Mouse (Mus musculus) adrenal gland, postnatal 14 days (tissue): ENCODE data around the gene Pde11a. TPM values are rescaled to one million over a fixed set of nuclear protein-coding genes. Genes with fewer than 3 reads are reported as not detected.
A peak's percentile ranks its signal among the peaks of the same experiment; 100 is the strongest.

Experiments used
- DNase-seq: peaks from one replicate; pipeline ENCODE4 v3.0.0; 2021; ENCODE audit warnings: mixed read lengths
- total RNA-seq: library from RNA; stranded (reverse); gene quantifications from 2 replicates; pipeline ENCODE4 v1.2.3, GENCODE M21; 2021

The Pde11a gene
- total RNA-seq, 1 experiment from 2014 or later, result 0.26 TPM

- DNase-seq, result no peak
These were observed 241.3 kb downstream of the Pde11a start for GRCm38 (mm10) chr2:76097284-76097683.

- DNase-seq, result no peak
These were observed 242.7 kb downstream of the Pde11a start for GRCm38 (mm10) chr2:76095861-76096260.

GRCm38 (mm10) chr2:76090506-76090905, 248.1 kb downstream of the Pde11a start:
- no peak for DNase-seq

DNA sequence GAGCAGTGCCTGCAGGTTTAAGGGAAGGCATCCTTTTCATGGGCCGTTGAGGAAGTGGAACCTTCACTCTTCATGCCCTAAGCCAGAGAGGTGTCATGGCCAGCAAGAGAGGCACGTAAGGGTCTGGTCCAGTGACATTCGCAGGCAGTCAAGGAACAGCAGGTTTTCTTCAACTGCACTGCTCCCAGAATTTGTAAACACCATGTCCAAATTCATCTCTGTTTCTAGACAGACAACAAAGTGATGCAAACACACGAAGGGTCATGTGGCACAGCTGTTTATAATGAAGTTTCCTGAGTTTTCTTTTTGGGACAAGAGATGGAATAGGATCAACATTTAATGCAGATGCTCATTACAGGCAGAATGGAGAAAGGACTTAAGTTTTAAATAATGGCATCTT, 249.7 kb downstream of the Pde11a start:
- no peak for DNase-seq

DNA sequence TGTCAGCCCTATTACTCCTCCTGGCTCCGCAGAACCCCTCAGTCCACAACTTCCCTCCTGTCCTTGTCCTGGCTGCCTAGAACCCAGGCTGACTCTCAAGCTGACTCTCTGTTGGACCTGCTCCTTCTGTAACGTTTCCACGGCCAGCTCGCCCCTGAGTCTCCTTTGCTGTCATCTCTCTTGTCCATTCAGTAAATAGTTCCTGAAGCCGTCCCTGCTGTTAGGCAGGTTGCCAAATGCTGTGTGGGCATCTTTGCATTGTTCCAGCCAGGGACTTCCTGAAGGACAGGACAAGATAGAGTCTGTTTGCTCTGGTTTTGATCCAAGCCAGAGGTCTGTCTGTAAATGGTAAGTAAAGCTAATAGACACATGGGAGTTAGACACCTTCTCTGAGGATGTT, 250.2 kb downstream of the Pde11a start:
- peak; percentile 64 for DNase-seq

DNA sequence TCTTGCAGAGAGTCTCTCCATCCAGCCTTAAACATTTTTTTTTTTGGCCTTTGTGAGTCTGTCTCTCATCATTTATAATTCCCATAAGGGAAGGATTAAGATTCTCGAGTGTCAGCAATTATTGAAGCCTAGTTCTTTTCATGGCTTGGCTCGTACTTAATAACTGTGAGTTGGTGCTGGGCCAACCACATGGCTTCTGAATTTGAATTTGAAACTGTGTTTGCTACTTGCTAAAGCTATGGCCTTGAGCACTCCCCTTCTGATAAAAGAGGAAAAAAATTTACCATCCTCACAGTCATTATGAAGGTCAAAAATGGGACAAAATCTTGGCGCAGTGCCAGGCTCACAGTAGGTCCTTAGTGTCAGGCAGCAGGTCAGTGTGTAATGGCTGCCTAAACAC, 251.4 kb downstream of the Pde11a start:
- DNase-seq, result peak; percentile 62

- peak; percentile 73 for DNase-seq
These were observed 253.6 kb downstream of the Pde11a start for GRCm38 (mm10) chr2:76084982-76085381.

- no peak for DNase-seq
These were observed 254.7 kb downstream of the Pde11a start for GRCm38 (mm10) chr2:76083901-76084300.

- no peak for DNase-seq
These were observed 255.2 kb downstream of the Pde11a start for GRCm38 (mm10) chr2:76083396-76083795.

DNA sequence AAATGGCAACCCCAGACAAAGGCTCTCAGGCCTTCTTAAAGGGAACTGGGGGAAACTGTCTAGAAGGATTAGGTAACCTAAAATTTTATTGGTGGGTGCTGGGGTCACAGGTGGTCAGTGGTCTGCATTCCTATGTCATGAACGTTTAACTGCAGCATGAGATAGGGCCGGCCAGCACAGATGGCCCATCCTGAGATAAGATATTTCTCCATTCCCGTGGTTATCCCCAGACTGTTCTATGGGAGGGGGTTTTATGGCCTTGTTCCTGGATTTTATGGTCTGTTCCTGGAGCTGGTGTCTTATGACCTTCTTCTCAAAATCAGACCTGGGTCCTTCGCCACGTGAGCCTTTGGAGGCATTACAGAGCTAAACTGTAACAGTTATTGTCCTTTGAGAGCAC, 256.6 kb downstream of the Pde11a start:
- no peak for DNase-seq

- no peak for DNase-seq
These were observed 258.0 kb downstream of the Pde11a start for GRCm38 (mm10) chr2:76080549-76080948.

GRCm38 (mm10) chr2:76076838-76077237, 261.7 kb downstream of the Pde11a start:
- DNase-seq, result no peak

- no peak for DNase-seq
These were observed 262.5 kb downstream of the Pde11a start for GRCm38 (mm10) chr2:76076047-76076446.

- DNase-seq, result no peak
These were observed 265.5 kb downstream of the Pde11a start for GRCm38 (mm10) chr2:76073079-76073478.

- DNase-seq, result peak; percentile 79
These were observed 267.9 kb downstream of the Pde11a start for GRCm38 (mm10) chr2:76070432-76071306.

DNA sequence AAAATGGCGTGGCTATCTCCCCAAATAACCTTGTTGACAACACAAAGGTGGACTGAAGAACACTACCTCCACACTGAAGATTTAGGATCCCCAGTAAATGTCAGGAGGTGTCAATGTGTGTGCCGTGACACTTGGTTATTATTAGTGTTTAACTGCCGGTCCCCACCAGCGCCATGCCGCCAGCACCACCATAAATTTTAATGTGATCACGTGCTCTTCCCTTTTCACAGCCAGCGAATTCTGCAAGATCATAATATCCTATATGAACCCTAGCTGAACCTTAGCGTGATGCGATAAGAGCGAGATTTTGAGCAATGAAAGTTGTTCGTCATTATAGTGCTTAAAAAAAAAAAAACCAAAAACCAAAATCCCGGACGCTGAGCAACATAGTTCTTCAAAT, 269.3 kb downstream of the Pde11a start:
- no peak for DNase-seq

- DNase-seq, result no peak
These were observed 270.4 kb downstream of the Pde11a start for GRCm38 (mm10) chr2:76068155-76068554.

- DNase-seq, result peak; percentile 38
These were observed 271.4 kb downstream of the Pde11a start for GRCm38 (mm10) chr2:76067144-76067543.

- DNase-seq, result no peak
These were observed 273.3 kb downstream of the Pde11a start for GRCm38 (mm10) chr2:76065292-76065691.

- peak; percentile 67 for DNase-seq
These were observed 274.5 kb downstream of the Pde11a start for GRCm38 (mm10) chr2:76064078-76064477.

GRCm38 (mm10) chr2:76060207-76060606, 278.4 kb downstream of the Pde11a start:
- DNase-seq, result no peak

DNA sequence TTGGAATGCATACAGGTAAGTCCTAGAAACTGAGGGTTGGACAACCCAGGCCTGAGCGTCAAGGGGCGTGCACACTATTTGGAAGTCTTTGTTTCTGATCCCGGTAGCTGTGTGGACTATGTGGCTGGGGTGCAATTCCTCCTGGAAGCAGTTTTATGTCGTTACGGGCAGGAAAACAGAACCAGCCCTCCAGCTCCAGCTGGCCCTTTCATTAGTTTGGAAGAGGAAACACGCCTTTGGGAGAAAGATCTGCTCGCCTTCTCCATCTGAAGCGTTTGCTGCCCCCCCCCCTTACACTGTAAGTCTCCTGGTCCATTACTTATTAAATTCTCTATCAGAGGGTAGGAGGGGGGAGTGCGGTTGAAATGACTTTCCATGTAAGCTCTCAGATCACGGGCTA, 279.0 kb downstream of the Pde11a start:
- no peak for DNase-seq

- no peak for DNase-seq
These were observed 279.7 kb downstream of the Pde11a start for GRCm38 (mm10) chr2:76058661-76059467.
